Mouse (Mus musculus): ENCODE results near the gene Zdhhc5.

DNA sequence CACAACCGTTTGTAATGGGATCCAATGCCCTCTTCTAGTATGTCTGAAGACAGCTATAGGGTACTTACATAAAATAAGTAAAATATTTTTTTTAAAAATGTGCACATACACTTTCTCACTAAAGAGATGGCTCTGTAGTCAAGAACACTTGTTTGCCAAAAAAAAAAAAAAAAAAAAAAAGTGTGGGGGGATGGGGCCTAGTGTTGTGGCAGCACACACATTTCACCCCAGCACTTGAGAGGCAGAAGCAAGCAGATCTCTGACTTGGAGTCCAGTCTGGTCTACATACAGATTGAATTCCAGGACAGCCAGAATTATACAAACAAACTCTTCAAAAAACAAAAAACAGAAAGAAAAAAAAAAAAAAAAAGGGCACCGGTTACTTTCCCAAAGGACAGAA lies 5.7 kb upstream of the Zdhhc5 start:
- no peak for TF ChIP-seq CTCF (conservative IDR thresholded peaks at IDR 0.05 in 1 of 2, IDR thresholded peaks at IDR 0.05 in 1 of 2; ENCODE audit: low read depth in 2 of 2, low read length in 2 of 2)
- no peak for TF ChIP-seq MEF2A (IDR thresholded peaks at IDR 0.05; ENCODE audit: borderline replicate concordance, low read depth, low read length)
- TF ChIP-seq MYC (IDR thresholded peaks at IDR 0.05; ENCODE audit: low read depth, low read length), result no peak
- no peak for TF ChIP-seq TBP (conservative IDR thresholded peaks at IDR 0.05; ENCODE audit: low read depth, low read length)

Data from CH12.LX (cell line).